Mouse (Mus musculus) ovary, postnatal 14 days (tissue): ENCODE results near the gene Catsper2.

Experiments
- DNase-seq: peaks from one replicate; pipeline ENCODE4 v3.0.0; 2022; ENCODE audit warnings: low spot score

The Catsper2 gene

DNA sequence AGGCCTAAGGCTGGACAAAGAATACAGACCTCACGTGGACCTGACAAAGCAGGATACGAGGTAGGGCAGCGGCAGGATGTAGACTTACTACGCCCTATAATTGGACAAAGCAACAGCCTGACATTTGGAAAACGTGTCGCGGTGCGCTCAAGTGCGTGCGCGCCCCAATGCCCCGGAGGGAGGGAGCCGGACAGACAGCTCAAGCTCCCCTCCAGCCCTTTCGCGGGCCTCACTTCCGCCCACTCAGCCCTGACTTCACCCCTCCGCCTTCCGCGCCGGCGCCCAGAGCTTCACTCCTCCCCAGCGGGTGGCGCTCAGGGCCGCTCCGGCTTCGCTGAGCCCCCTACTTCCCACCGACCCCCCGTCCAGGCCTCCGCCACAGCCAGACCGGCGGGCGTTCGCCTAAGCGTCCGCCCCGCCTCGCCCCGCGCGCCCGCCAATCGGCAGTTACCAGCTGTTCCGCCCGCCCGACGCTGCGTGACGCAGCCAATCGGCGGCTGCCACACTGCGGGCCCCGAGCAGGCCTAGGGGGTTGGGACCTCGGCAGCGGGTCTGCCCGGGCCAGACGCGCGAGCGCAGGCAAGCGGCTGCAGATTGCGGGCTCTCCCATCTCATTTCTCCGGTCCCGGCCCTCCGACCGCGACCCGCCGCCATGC lies at the start of gene Catsper2, which contains the start of gene Pdia3:
Gene Catsper2, minus strand, starts transcription at position 406 of the 656 bp plus-strand sequence.
Gene Pdia3, plus strand, starts transcription at position 389 of the 656 bp plus-strand sequence.
- peak; percentile 93 for DNase-seq

DNA sequence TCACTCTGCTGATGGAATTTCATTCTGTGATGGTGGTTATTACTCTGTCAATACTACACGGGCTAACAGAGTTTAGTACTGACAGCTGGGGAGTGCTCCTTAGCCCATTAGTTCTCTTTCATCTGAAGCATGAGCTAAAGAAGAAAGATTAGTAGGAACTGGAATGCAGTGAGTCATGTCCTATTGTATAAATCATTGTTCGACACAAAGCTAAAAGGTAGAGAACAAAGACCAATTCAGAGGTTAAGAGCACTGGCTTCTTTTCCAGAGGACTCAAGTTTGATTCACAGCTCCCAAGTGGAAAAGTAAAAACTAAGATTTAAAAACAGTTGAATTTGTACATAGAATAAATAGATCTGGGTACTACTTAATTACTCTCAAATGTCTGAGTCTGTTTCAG lies 46.5 kb upstream of the Catsper2 start:
- no peak for DNase-seq

DNA sequence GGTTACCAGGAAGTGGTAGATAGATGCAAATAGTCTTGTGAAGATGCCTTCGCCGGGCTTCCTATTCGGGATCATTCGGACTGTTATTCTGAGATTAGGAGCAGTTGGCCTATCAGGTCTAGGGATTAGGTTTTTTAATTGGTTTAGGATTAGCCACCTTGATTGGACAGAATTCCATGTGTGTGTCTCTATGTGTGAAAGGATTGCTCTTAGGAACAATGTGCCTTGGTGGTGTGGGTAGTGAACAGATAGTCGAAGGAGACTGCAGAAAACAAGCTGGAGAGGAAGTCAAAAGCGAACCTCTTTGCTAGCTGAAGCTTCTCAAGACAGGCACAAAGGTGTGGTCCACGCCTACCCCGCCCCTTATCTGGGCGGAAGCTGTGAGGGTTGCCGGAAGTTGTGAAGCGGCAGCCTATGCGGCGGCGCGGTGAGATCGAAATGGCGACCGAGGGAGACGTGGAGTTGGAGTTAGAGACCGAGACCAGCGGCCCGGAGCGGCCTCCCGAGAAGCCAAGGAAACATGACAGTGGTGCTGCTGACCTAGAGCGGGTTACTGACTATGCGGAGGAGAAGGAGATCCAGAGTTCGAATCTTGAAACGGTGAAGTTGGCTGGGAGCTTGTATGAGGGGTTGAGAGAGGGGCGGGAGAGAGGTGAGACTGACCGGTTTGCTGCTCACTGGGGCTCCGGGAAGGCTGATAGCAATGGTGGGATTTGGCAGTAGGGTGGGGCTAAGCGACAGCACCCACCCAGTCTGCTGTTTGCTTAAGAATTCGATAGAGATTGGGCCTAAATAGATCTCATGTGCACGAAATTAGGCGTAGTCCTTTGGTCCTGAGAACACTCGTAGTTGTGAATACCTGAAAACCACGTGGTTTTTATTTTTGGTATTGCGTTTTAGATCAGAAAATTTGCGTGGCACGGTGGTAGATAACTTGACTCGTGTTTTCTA lies 43.4 kb upstream of the Catsper2 start, which contains the start of gene Serinc4:
Gene Serinc4, minus strand, starts transcription at position 90 of the 951 bp plus-strand sequence.
- peak; percentile 76 for DNase-seq

DNA sequence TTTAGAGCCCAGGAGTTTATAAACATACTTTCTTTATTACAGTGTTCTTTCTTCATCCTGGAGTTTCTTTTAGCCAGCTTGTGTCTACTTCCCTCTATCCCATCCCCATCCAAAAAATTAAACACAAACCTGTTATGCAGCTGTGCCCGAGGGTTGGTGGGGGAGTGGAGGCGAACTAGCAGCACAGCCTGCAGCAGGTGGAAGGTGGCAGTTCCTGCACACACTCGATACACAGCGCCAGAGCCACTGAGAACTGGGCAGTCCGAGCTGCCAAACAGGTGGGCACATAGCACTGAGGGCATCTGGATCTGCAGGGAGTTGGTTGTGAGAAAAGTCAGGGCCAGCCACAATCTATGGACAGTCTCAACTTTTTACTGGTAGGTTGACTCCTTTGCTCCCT lies 41.9 kb upstream of the Catsper2 start:
- DNase-seq = no peak

DNA sequence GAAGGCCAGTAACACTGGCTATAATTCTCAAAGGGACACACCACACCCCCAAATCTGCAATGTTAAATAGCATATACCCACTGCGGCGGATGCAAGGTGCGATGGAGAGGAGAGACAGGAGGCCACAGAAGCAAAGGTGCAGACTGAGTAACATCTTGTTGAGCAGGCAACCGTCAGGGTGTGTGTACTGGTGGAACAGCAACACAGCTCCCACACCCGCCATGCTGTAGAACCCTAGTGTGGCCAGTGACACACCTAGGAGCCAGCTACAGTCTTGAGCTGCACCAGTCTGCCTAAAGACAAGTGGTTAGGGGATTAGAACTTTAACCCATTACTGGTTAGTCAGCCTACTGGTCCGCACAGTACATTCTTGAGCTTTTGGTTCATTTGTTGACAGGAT lies 40.3 kb upstream of the Catsper2 start:
- DNase-seq = no peak

DNA sequence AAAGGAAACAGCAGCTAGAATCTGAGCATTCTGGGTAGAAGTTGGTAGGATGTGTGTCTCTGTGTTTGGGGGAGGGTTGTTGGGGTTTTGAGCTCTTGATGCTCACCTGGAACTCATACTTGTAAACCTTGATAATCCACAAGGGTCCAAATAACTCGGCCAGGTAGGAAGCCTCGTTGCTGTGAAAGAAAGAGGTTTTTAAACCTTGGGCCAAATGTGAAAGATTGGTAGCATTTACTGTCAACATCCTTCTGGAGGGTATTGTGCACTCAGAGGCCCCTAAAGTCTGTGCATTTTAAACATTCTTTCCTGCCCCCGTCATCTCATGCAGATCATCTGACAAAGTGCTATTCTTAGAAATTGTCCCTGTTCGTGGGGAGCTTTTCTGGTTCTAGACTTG lies 39.4 kb upstream of the Catsper2 start, which contains the start of gene Hypk:
Gene Hypk, plus strand, starts transcription at position 301 of the 400 bp plus-strand sequence.
- no peak for DNase-seq

DNA sequence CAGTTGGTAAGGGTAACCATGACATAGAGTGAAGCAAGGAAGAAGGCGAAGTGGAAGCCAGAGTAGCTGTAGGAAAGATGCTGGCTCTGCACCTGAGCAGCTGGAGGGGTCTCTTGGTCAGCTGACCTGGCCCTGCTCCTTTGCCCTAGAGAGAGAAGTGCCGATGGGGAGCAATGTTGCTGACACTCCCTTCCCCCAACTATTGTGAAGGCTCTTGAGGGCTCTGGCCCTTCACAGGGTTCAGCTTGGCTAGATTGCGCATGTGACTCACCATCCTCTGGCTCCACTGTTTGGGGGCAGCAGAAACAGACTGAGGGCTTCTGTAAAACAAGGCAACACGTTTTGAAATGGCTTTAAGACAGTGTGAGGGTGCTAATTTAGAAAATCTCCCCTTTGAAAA lies 38.8 kb upstream of the Catsper2 start:
- DNase-seq = no peak

DNA sequence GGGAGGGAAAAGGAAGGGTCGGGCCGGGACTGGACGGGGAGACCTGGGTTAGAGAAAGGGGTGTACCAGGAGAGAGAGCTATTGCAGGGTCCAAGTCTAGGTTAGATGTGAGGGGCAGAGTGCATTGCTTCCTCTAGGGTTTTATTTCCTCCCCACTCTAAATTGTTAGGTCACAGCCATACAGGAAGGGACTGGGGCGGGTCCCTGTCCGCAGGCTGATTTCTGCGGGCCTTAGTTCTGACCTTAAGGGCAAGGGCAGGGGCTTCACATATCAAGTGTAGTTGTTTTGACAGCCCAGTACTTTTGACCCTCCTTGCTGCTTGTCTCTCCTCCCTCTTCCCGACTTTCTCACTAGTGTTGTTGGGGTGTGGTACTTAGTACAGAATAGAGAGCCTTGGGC lies 36.5 kb upstream of the Catsper2 start:
- no peak for DNase-seq

DNA sequence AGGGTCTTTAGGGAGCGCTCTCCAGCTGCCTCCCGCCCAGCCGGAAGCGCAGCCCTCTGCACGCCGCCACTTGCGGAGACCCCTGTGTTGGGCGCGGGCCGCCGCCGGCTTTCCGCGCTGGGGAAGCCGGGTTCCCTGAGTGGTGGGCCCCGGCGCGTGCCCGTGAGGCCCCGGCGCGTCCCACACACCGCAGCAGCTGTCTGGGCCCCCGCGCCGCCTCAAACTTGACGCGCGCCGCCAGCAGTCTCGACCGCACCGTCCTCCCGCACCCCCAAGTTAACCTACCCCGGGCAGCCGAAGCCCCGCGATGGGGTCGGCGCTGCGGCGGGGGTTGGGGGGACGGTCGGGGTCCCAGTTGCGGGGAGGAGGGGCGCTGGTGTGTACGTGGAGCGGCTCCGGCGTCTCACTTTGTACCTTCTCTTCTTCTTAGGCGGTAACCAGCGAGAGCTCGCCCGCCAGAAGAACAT lies 36.0 kb upstream of the Catsper2 start:
- DNase-seq = no peak

DNA sequence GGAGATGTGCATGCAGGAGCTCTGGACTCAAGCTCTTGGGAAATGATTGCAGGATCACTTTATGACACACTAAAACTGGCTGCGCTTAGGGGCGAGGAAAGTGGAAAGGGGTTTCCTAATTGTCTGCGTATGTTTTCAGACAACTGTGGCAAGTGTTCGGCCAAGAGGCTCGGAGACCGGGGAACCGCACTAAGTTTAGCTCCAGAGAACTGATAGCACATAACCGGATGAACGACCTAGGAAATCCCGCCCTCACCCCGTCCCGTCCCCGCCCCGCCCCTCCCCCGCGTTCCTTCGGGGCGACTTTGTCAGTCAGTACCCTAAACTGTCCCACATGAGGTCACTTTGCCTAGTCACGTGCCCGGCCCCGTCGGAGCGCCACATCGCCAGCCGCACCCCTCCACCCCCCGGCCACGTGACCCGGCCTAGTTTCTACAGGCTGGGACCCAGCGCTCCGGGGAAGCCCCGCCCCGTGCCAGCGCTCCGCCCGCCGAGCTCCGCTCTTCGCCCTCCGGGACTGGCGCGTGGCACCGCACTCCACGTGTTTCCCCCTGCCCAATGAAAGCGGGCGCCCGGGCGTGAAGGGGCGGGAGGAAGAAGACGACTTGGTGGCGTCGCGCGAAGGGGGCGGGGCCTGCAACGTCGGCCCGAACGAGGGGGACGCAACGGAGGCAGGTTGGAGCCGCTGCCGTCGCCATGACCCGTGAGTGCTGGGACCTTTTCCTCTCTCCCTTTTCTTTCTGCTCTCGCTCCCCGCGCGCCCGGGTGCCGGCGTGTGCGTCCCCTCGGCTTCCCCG lies 35.3 kb upstream of the Catsper2 start, which contains the start of gene Serf2:
Gene Serf2, plus strand, starts transcription at position 457 of the 797 bp plus-strand sequence.
- DNase-seq = peak; percentile 95

DNA sequence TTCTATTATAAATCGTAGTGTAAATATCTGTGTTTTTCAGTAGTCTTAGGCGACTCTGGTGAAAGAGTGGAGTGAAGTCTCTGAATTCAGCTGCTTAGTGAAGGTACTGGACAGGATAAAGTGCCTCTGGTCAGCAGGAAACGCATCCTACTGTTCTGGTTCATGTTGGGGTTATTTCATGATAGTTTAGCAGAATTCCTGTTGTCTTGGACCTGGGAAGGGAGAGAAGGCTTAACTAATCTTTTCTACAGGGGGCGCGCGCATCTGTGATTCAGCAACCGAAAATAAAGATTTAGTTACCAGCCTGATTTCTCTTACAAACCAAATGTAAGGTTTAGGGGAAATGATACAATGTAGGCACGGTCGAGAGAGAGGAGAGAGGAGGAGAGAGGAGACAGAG lies 34.5 kb upstream of the Catsper2 start:
- peak; percentile 17 for DNase-seq

DNA sequence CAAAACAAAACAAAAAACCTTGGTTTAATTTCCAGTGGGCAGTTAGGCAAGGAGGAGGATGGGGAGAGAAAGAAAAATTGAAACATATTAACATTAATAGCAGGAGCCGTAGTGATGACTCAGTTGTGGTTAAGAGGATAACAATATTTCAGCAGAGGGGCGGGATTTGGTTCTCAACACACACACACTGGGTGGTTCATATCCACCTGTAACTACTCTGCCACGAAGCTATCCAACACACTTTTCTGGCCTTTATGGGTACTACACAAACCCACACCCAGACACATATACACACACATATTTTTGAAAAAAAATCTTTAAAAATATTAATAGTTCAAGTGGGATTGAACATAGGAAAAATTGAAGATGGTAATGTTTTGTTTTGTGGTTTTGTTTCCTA lies 33.4 kb upstream of the Catsper2 start:
- DNase-seq = no peak

DNA sequence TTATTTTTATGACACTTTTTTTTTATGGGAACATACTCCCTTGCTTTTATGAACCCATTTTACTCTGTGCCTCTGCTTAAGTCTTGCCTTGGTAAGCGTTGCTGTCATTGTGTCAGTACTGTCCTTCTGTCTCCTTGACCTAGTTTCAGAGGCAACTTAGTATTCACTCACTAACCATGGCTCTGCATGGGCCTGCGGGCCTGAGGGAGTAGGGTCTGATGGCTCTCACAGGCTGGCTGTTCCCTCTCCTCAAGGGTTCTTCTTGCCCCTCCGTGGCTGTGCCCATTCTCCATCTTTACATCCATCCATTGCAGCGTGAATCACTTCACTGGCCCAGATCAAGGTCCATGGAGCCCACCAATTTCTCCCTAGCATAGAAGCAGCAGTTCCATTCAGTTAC lies 32.9 kb upstream of the Catsper2 start:
- DNase-seq = no peak

DNA sequence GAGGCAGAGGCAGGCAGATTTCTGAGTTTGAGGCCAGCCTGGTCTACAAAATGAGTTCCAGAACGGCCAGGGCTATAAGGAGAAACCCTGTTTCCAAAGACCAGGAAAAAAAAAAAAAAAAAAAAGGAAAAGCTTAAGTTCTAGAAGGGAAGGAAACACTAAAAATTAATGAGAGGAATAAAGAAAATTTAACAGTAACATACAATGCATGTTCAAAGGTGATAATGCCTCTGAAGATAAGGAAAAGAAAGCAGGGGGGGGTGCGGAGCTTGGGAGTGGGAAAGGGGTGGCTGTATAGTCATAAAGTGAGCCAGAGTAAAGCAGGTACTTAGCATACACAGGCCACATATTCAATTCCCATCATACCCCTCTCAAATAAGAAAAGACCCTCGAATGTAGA lies 31.5 kb upstream of the Catsper2 start:
- no peak for DNase-seq

DNA sequence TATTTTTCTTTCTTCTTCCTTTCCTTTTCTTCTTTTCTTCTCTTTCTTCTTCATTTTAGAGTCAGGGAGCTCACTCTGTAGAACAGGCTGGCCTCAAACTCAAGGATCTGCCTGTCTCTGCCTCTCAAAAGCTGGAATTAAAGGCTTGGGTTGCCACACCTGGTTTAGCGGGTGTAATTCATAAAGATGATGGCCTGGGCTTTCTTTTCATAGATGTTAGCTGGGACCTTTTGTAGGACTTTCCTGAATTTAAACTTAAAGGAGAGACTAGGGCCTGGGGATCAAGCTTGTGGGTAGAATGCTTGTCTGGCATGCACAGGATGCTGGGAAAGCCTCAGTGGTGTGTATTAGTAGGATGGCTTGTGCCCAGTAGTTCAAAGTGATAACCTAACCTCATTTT lies 30.6 kb upstream of the Catsper2 start, which contains the start of gene Ell3:
Gene Ell3, minus strand, starts transcription at position 101 of the 400 bp plus-strand sequence.
- no peak for DNase-seq

DNA sequence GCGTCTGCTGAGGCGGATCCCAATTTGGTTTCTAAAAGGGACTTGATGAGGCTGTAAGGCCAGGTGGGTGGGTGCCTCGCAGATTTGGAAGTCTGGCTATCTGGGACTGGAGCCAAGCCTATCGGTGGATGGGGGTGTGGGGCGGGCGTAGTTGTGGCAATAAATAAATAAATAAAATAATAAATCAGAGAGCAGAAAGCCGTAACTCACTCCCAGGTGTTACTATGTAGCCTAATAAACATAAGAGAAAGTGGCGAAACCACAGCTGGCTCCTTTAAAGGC lies 29.4 kb upstream of the Catsper2 start:
- DNase-seq = no peak

DNA sequence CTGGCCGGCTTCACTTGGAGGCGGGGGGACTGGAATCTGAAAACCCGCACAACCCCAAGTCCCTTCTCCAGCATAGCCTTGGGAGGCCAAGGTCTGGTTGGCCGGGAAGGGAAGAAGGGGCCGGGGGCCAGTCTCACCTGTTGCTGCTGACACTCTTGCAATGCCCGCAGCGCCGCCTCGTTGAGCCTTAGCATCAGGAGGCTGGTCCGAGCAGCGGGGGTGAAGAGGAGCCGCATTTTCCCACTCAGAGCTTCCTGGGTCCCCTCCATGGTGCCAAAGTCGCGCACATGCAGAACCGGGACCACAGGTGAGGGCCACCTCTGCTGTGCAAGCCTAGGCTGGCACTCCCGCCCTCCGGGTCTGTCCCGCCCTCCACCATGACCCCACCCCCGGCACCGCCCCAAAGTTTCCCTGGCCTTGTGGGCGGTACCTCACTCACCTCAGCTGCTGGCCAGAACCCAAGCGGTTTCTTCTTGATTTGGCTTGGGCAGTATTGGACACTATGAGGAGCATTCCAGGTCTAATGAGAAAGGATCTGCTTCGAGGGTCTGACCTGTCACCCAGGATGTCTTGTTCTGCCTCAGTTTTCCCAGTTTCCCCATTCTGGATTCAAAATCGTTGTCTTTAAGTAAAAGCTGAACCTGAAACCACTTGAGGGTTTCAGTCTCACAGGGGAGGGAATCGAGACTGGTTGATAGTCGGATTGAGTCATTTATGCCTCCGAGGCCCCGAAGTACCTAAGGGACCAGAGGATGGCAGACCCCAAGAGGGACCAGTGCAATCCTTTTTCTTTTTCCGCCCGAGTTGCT lies 28.9 kb upstream of the Catsper2 start:
- DNase-seq = peak; percentile 38

DNA sequence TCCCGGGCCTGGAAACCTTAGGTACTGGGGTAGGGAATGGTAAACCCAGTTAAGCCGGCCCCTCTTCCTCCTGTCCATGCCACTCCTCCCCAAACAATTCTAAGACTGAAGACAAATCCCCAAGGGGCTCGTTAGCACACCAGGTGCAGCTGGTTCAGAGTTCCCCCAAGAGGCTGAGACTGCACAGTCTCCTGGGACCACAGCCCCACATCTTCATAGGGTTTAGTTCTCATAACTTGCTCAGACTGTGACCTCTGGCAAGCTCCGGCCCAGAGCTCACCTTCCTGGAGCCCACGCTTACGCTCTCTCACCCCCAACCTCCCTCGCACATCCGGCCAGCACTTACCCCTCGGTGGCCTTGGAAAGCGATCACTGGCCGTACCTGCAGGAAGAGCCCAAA lies 28.2 kb upstream of the Catsper2 start:
- no peak for DNase-seq

DNA sequence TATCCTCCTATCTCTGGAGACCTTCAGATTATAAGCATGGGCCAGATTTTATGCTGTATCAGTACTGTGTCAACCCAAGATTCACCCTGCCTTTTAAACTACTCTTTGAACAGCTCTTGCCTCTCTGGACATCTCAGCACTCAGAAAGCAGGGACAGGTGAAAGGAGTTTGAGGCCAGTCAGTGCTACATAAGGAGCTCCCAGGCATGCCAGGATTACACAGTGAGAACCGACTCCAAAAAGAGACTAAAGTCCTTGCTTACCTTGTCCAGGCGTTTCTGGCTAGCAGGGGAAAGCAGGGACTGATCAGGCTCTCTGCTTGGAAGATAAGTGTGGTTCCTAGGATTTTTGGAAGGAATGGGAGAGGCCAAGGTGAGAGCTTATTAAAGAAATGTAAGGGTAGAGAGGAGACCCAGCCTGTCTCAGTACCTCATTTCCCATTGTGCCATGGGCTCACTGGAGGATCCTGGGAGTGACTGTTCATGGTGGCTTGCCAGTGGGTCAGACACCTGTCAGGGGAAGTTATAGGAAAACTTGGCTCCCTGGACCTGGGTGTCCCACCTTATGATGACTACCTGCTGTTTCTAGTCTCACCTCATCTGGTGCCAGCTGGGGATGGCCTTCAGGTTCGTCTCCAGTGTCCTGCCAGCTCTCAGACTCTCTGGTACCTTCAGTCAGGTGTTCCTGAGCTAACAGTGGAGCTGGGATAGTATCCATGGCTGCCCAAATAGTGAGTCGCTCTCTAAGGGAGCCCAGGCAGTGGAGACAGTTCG lies 27.4 kb upstream of the Catsper2 start:
- no peak for DNase-seq

DNA sequence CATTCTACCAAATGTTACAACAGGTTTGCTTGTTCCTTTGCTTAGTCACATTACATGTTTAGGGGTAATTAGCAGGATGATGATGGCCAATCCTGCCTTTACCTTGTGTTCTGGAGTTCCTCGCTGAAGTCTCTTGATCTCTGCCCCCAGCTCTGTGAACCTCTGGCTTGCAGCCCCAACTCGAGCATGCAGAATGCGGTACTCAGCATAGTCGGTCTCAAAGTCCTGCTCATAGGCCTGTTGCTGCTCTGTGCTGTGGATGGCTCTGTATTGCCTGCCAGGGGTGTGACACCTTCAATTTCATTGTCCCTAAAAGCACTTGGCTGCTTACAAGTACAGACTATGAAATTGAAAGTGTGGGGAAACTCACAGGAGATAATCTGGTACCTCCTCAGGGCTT lies 26.2 kb upstream of the Catsper2 start:
- DNase-seq = no peak
